9 mouse cellular contexts compared by ENCODE assay signal in genomic region chr5:149152063-149152773, GRCm38 (mm10). TPM values are rescaled to one million over a fixed set of nuclear protein-coding genes. Genes with fewer than 3 reads are reported as not detected.
DNase-seq lines count a peak whose midpoint lies in the region; ATAC-seq and TF ChIP-seq lines count a peak whose summit lies in the region.
"Had no signal": no experiment of that assay in that cellular context is flagged by ENCODE, and none has a peak within 500 bp of the region (broad histone marks: within the 10 kb centered on the region; RNA-seq: fewer than 3 reads in every experiment).

No protein-coding gene starts in this region.

- peaks cover 1% of the 10 kb centered on the region; the same call in 1 of the 2 replicates for H3K4me1 ChIP-seq in heart, adult 2 months (ENCODE audit: control insufficient read depth, insufficient read depth, low read length)
- H3K4me1 ChIP-seq in heart, embryonic 11.5 days (ENCODE audit: control insufficient read depth, insufficient read depth, low read length), result no peaks in the 10 kb centered on the region
- no peaks in the 10 kb centered on the region for H3K4me1 ChIP-seq in hindbrain, embryonic 14.5 days (replicated peaks; ENCODE audit: control insufficient read depth, insufficient read depth, low read length)
- no peaks in the 10 kb centered on the region for H3K4me1 ChIP-seq in lung, postnatal 0 days (ENCODE audit: insufficient read depth, low read depth, low read length)

- ATAC-seq in heart, embryonic 11.5 days (replicated peaks; ENCODE audit: insufficient number of reproducible peaks, low FRiP score, low TSS enrichment), result no peak
- ATAC-seq in hindbrain, embryonic 14.5 days (ENCODE audit: low FRiP score), result no peak
- peak; percentile 92 for ATAC-seq in lung, postnatal 0 days

- peak; percentile 30 to 41 for DNase-seq in heart, adult 2 months
- DNase-seq in embryo, embryonic 10 days (ENCODE audit: low spot score), result peak; percentile 27
- no peak for DNase-seq in hindbrain, embryonic 14.5 days (ENCODE audit: low spot score)
- peak; percentile 89 for DNase-seq in lung, postnatal 0 days (ENCODE audit: low spot score)
- no peak for DNase-seq in frontal cortex, adult 2 months (ENCODE audit: extremely low spot score in 1 of 2, low spot score in 1 of 2)
- DNase-seq in spleen, postnatal 14 days (ENCODE audit: low spot score in 2 of 2), result no peak
- DNase-seq in right cerebral cortex, postnatal 4 days, result no peak

- H3K27ac ChIP-seq in heart, adult 2 months, result peak overlapping the region; percentile 75
- no peak overlapping the region for H3K27ac ChIP-seq in heart, embryonic 11.5 days (ENCODE audit: low read depth, low read length)
- H3K27ac ChIP-seq in hindbrain, embryonic 14.5 days, result no peak overlapping the region
- H3K27ac ChIP-seq in lung, postnatal 0 days (ENCODE audit: low read length), result peak overlapping the region; percentile 76
- H3K27ac ChIP-seq: macrophage had no signal

- no peak for TF ChIP-seq POLR2A in heart, adult 2 months (IDR thresholded peaks at IDR 0.05; ENCODE audit: insufficient read depth, low read depth, low read length)

- no peaks in the 10 kb centered on the region for H3K79me2 ChIP-seq in heart, adult 2 months (replicated peaks; ENCODE audit: control insufficient read depth, insufficient read depth, low read length)

- peak overlapping the region; percentile 17; the same call in 1 of the 2 replicates for H3K4me3 ChIP-seq in heart, adult 2 months
- no peak overlapping the region for H3K4me3 ChIP-seq in heart, embryonic 11.5 days (ENCODE audit: low read depth, low read length)
- H3K4me3 ChIP-seq in hindbrain, embryonic 14.5 days (replicated peaks; ENCODE audit: low read length), result no peak overlapping the region
- no peak overlapping the region for H3K4me3 ChIP-seq in lung, postnatal 0 days (ENCODE audit: low read depth, low read length)

- no peaks in the 10 kb centered on the region for H3K9me3 ChIP-seq in heart, embryonic 11.5 days (replicated peaks; ENCODE audit: control insufficient read depth, low read length)
- H3K9me3 ChIP-seq in hindbrain, embryonic 14.5 days (ENCODE audit: control insufficient read depth, low read length), result no peaks in the 10 kb centered on the region
- no peaks in the 10 kb centered on the region for H3K9me3 ChIP-seq in lung, postnatal 0 days (ENCODE audit: low read length)

- WGBS in heart, adult 2 months, result 42% methylated on average over 13 of the region's 13 CpGs
- 51% methylated on average over 13 of the region's 13 CpGs for WGBS in heart, embryonic 11.5 days (ENCODE audit: insufficient replicate concordance)
- 67% methylated on average over 13 of the region's 13 CpGs for WGBS in hindbrain, embryonic 14.5 days
- 41% methylated on average over 13 of the region's 13 CpGs for WGBS in lung, postnatal 0 days

- peak overlapping the region; percentile 13 for H3K9ac ChIP-seq in heart, adult 2 months (ENCODE audit: low read depth, low read length)
- H3K9ac ChIP-seq in heart, embryonic 11.5 days (ENCODE audit: low read depth, low read length), result no peak overlapping the region
- H3K9ac ChIP-seq in hindbrain, embryonic 14.5 days, result 0 out of 2 replicates have a peak overlapping the region, but pooled peaks have one; percentile 5
- no peak overlapping the region for H3K9ac ChIP-seq in lung, postnatal 0 days (replicated peaks; ENCODE audit: low read depth)

- H3K27me3 ChIP-seq in heart, adult 2 months (ENCODE audit: control insufficient read depth, insufficient read depth, low read length), result no peaks in the 10 kb centered on the region
- H3K27me3 ChIP-seq in heart, embryonic 11.5 days (ENCODE audit: control insufficient read depth, insufficient read depth, low read length), result no peaks in the 10 kb centered on the region
- H3K27me3 ChIP-seq in hindbrain, embryonic 14.5 days (ENCODE audit: control insufficient read depth, insufficient read depth, low read length), result no peaks in the 10 kb centered on the region
- H3K27me3 ChIP-seq in lung, postnatal 0 days (replicated peaks; ENCODE audit: insufficient read depth, low read length), result no peaks in the 10 kb centered on the region

- intact Hi-C loops in heart, adult 2 months (cut with DNase I), result no loop called here

- no peak for TF ChIP-seq EP300 in heart, adult 2 months (IDR thresholded peaks at IDR 0.05; ENCODE audit: insufficient read depth, low read depth, low read length)
- peak; percentile 80 for TF ChIP-seq EP300 in lung, postnatal 0 days (IDR thresholded peaks at IDR 0.05)

- H3K4me2 ChIP-seq in heart, embryonic 11.5 days, result no peak overlapping the region
- no peak overlapping the region for H3K4me2 ChIP-seq in hindbrain, embryonic 14.5 days (replicated peaks)
- peak overlapping the region; percentile 28; the same call in 1 of the 2 replicates for H3K4me2 ChIP-seq in lung, postnatal 0 days (replicated peaks; ENCODE audit: low read depth, low read length)

- H3K36me3 ChIP-seq in heart, adult 2 months (ENCODE audit: control insufficient read depth, insufficient read depth, low read length), result no peaks in the 10 kb centered on the region
- no peaks in the 10 kb centered on the region for H3K36me3 ChIP-seq in heart, embryonic 11.5 days (ENCODE audit: control insufficient read depth, insufficient read depth, low read length)
- H3K36me3 ChIP-seq in hindbrain, embryonic 14.5 days (replicated peaks; ENCODE audit: control insufficient read depth, insufficient read depth), result no peaks in the 10 kb centered on the region
- H3K36me3 ChIP-seq in lung, postnatal 0 days (ENCODE audit: insufficient read depth, low read length), result no peaks in the 10 kb centered on the region

- no peak for TF ChIP-seq CTCF in heart, adult 2 months (IDR thresholded peaks at IDR 0.05)
- no peak for TF ChIP-seq CTCF in lung, postnatal 0 days (IDR thresholded peaks at IDR 0.05)

RNA-seq across cellular contexts. Expression of gene Uspl1, which starts 31.9 kb away (rescaled TPM):
- total RNA-seq in heart, adult 2 months (2021), result 10 to 100 TPM; 17.5 to 21.0 TPM
- polyA plus RNA-seq in heart, adult 2 months (2012; rRNA removed), result 7.4 and 13.4 TPM in 2 replicates
- polyA plus RNA-seq in heart, embryonic 11.5 days (2014; fragmentation: Nextera tagmentation; extraction: Ambion mirVana), result 40.3 and 42.8 TPM in 2 replicates
- polyA plus RNA-seq in hindbrain, embryonic 14.5 days (2014; fragmentation: Nextera tagmentation; extraction: Ambion mirVana), result 65.7 and 67.0 TPM in 2 replicates
- 17.5 and 18.2 TPM in 2 replicates for polyA plus RNA-seq in lung, postnatal 0 days (2015; fragmentation: Nextera tagmentation; extraction: Ambion mirVana)
- polyA plus RNA-seq in frontal cortex, adult 2 months (2012; rRNA removed), result 24.9 and 25.0 TPM in 2 replicates

RNA-seq across cellular contexts. Expression of gene Hmgb1, which starts 32.1 kb away (rescaled TPM):
- total RNA-seq in heart, adult 2 months (2021), result 100 to 1,000 TPM in 1 of 2 experiments, 10 to 100 TPM in 1; 88.9 to 103 TPM
- polyA plus RNA-seq in heart, adult 2 months (2012; rRNA removed), result 23.7 and 42.4 TPM in 2 replicates
- 871 and 1,031 TPM in 2 replicates for polyA plus RNA-seq in heart, embryonic 11.5 days (2014; fragmentation: Nextera tagmentation; extraction: Ambion mirVana)
- 708 and 792 TPM in 2 replicates for polyA plus RNA-seq in hindbrain, embryonic 14.5 days (2014; fragmentation: Nextera tagmentation; extraction: Ambion mirVana)
- 616 and 682 TPM in 2 replicates for polyA plus RNA-seq in lung, postnatal 0 days (2015; fragmentation: Nextera tagmentation; extraction: Ambion mirVana)
- 210 and 214 TPM in 2 replicates for polyA plus RNA-seq in frontal cortex, adult 2 months (2012; rRNA removed)

Comparison
In these comparisons a context has a peak if more than half of its experiments do, and no peak if none do; other contexts are left out.
1. H3K27ac ChIP-seq: peak in heart, adult 2 months (single experiment) and lung, postnatal 0 days (single experiment); none in heart, embryonic 11.5 days (single experiment) and hindbrain, embryonic 14.5 days (single experiment).
2. H3K9ac ChIP-seq: peak in heart, adult 2 months (single experiment) and hindbrain, embryonic 14.5 days (single experiment); none in heart, embryonic 11.5 days (single experiment) and lung, postnatal 0 days (single experiment).
3. DNase-seq: peak in heart, adult 2 months (2 of 2), embryo, embryonic 10 days (single experiment) and lung, postnatal 0 days (single experiment); none in hindbrain, embryonic 14.5 days (single experiment), frontal cortex, adult 2 months (0 of 2), spleen, postnatal 14 days (0 of 2) and right cerebral cortex, postnatal 4 days (single experiment).